Mouse (Mus musculus) bone marrow macrophage, adult 2 months (primary cell): Measurements from ENCODE around the gene Vsnl1.

Source experiments
- CTCF ChIP-seq: IDR thresholded peaks from 2 replicates; pipeline ENCODE4 v1.5.1; 2012; ENCODE audit warnings: low read depth, mild to moderate bottlenecking, low read length, moderate library complexity
- POLR2A ChIP-seq: IDR thresholded peaks from 2 replicates; pipeline ENCODE4 v1.6.1; 2012; ENCODE audit warnings: mild to moderate bottlenecking, low read depth, low read length, borderline replicate concordance

DNA sequence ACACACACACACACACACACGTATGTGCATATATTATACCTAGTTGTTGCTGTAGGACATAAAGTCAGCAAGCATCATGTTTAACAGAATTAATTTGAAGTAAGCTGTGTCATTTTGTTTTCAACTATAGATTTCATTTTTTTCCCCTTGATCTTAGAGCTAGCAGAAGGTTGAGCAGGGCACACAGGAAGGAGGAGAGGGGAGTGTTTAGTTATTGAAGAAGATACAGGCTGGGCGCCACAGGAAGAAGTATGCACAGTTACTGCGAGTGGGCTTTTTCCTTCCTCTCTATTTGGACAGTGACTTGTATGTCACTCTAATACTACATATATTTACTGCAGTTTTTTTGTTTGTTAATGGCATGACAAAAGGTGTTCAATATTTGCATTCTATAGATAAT is 156.5 kb downstream of the Vsnl1 start:
- TF ChIP-seq CTCF: no peak
- no peak for TF ChIP-seq POLR2A
